Mouse (Mus musculus) hindbrain, embryonic 15.5 days (tissue): ENCODE data around the gene Elof1. TPM values are rescaled to one million over a fixed set of nuclear protein-coding genes. Genes with fewer than 3 reads are reported as not detected.
"Not testable (repeated sequence)": the region's sequence is repeated elsewhere in the genome, so short reads cannot be mapped to it uniquely, and the experiment has no call there.

ENCODE experiments used
- ATAC-seq: fragments of 200-750 bp; cut with Nextera tagmentation; 2 replicates; pipeline ENCODE4 v1.8.0; 2017; ENCODE audit warnings: low read depth, moderate number of reproducible peaks, moderate TSS enrichment; ENCODE audit not compliant: low FRiP score
- H3K27ac ChIP-seq: fragments of 300-500 bp; sonication (generic); replicated peaks from 2 replicates; pipeline ENCODE4 v1.5.1; 2015; ENCODE audit warnings: mild to moderate bottlenecking, inconsistent platforms
- H3K27me3 ChIP-seq: fragments of 300-500 bp; sonication (generic); 2 replicates; pipeline ENCODE4 v1.6.1; 2015; ENCODE audit warnings: control low read depth, inconsistent platforms
- H3K36me3 ChIP-seq: fragments of 300-500 bp; sonication (generic); 2 replicates; pipeline ENCODE4 v1.6.1; 2015; ENCODE audit warnings: control low read depth, inconsistent platforms
- H3K4me1 ChIP-seq: fragments of 300-500 bp; sonication (generic); replicated peaks from 2 replicates; pipeline ENCODE4 v1.6.1; 2015; ENCODE audit warnings: control low read depth, inconsistent platforms
- H3K4me2 ChIP-seq: fragments of 300-500 bp; sonication (generic); 2 replicates; pipeline ENCODE4 v1.6.1; 2015; ENCODE audit warnings: moderate library complexity, mild to moderate bottlenecking, inconsistent platforms
- H3K4me3 ChIP-seq: fragments of 300-500 bp; sonication (generic); 2 replicates; pipeline ENCODE4 v1.5.1; 2015; ENCODE audit warnings: mild to moderate bottlenecking, inconsistent platforms
- H3K9ac ChIP-seq: fragments of 300-500 bp; sonication (generic); 2 replicates; pipeline ENCODE4 v1.6.1; 2015; ENCODE audit warnings: inconsistent platforms
- H3K9me3 ChIP-seq: fragments of 300-500 bp; sonication (generic); 2 replicates; pipeline ENCODE4 v1.6.1; 2016; ENCODE audit warnings: control low read depth, inconsistent platforms
- WGBS: fragments of 180-500 bp; shearing (Covaris S2); methylation state at CpG from one replicate; pipeline ENCODE4 v1.1.7; 2015; 5-methylcytosine and 5-hydroxymethylcytosine counted together
- polyA plus RNA-seq: library from polyadenylated mRNA; unstranded; fragments of >200 nt; fragmentation: Nextera tagmentation; extraction: Ambion mirVana; gene quantifications from 2 replicates; pipeline ENCODE4 v1.2.1, GENCODE M21; 2015

The Elof1 gene
- polyA plus RNA-seq, 1 experiment from 2014 or later = 183 TPM

GRCm38 (mm10) chr9:22150946-22151345, 34.0 kb upstream of the Elof1 start:
- no peak overlapping the region for H3K27ac ChIP-seq
- no peaks in the 10 kb centered on the region for H3K9me3 ChIP-seq
- H3K27me3 ChIP-seq = no peaks in the 10 kb centered on the region
- no peak for ATAC-seq
- peaks cover 4% of the 10 kb centered on the region for H3K4me1 ChIP-seq
- no peak overlapping the region for H3K9ac ChIP-seq
- H3K36me3 ChIP-seq = no peaks in the 10 kb centered on the region
- H3K4me3 ChIP-seq = no peak overlapping the region
- WGBS = 84% methylated on average over 2 of the region's 2 CpGs
- no peak overlapping the region for H3K4me2 ChIP-seq

GRCm38 (mm10) chr9:22150249-22150693, 33.3 kb upstream of the Elof1 start:
- not testable (repeated sequence) for H3K4me3 ChIP-seq, H3K4me2 ChIP-seq, H3K27ac ChIP-seq, H3K27me3 ChIP-seq, H3K4me1 ChIP-seq, H3K36me3 ChIP-seq, ATAC-seq, H3K9me3 ChIP-seq, H3K9ac ChIP-seq
- 83% methylated on average over 7 of the region's 7 CpGs for WGBS

GRCm38 (mm10) chr9:22149426-22150248, 32.7 kb upstream of the Elof1 start:
- Histone ChIP-seq H3K9ac (no peak overlapping the region), H3K4me3 (no peak overlapping the region), H3K27ac (no peak overlapping the region), H3K27me3 (no peaks in the 10 kb centered on the region), H3K4me2 (no peak overlapping the region), H3K36me3 (no peaks in the 10 kb centered on the region), H3K9me3 (no peaks in the 10 kb centered on the region), H3K4me1 (no peaks in the 10 kb centered on the region)
- no peak for ATAC-seq
- WGBS = 76% methylated on average over 20 of the region's 20 CpGs

GRCm38 (mm10) chr9:22144304-22144965, 27.5 kb upstream of the Elof1 start:
- no peaks in the 10 kb centered on the region for H3K4me1 ChIP-seq
- 83% methylated on average over 8 of the region's 8 CpGs for WGBS
- no peaks in the 10 kb centered on the region for H3K36me3 ChIP-seq
- H3K9ac ChIP-seq = no peak overlapping the region
- no peak for ATAC-seq
- H3K4me2 ChIP-seq = no peak overlapping the region
- H3K9me3 ChIP-seq = no peaks in the 10 kb centered on the region
- H3K27me3 ChIP-seq = no peaks in the 10 kb centered on the region
- no peak overlapping the region for H3K27ac ChIP-seq
- no peak overlapping the region for H3K4me3 ChIP-seq

- Histone ChIP-seq H3K9ac (no peak overlapping the region), H3K27ac (no peak overlapping the region), H3K27me3 (no peaks in the 10 kb centered on the region), H3K9me3 (no peaks in the 10 kb centered on the region), H3K36me3 (no peaks in the 10 kb centered on the region), H3K4me1 (no peaks in the 10 kb centered on the region), H3K4me2 (no peak overlapping the region), H3K4me3 (no peak overlapping the region)
- WGBS = 55% methylated on average over 17 of the region's 17 CpGs
- ATAC-seq = peak; percentile 69; the same call in 1 of the 2 replicates
These were observed 26.4 kb upstream of the Elof1 start for GRCm38 (mm10) chr9:22143108-22144037.

GRCm38 (mm10) chr9:22139746-22140145, 22.8 kb upstream of the Elof1 start:
- 0 out of 2 replicates have a peak, but pooled peaks cover 3% of the 10 kb centered on the region for H3K27me3 ChIP-seq
- H3K9ac ChIP-seq = no peak overlapping the region
- ATAC-seq = no peak
- WGBS = 87% methylated on average over 5 of the region's 5 CpGs
- no peaks in the 10 kb centered on the region for H3K9me3 ChIP-seq
- no peak overlapping the region for H3K4me2 ChIP-seq
- no peaks in the 10 kb centered on the region for H3K36me3 ChIP-seq
- H3K4me1 ChIP-seq = no peaks in the 10 kb centered on the region
- no peak overlapping the region for H3K4me3 ChIP-seq
- no peak overlapping the region for H3K27ac ChIP-seq

- Histone ChIP-seq H3K36me3 (no peaks in the 10 kb centered on the region), H3K9me3 (no peaks in the 10 kb centered on the region), H3K27me3 (0 out of 2 replicates have a peak, but pooled peaks cover 3% of the 10 kb centered on the region), H3K4me3 (no peak overlapping the region), H3K27ac (no peak overlapping the region), H3K4me2 (no peak overlapping the region), H3K9ac (no peak overlapping the region), H3K4me1 (no peaks in the 10 kb centered on the region)
- ATAC-seq = no peak
- 19% methylated on average over 2 of the region's 2 CpGs for WGBS
These were observed 21.5 kb upstream of the Elof1 start for GRCm38 (mm10) chr9:22138480-22138879.

- Histone ChIP-seq H3K27ac (no peak overlapping the region), H3K9me3 (no peaks in the 10 kb centered on the region), H3K4me2 (no peak overlapping the region), H3K4me1 (no peaks in the 10 kb centered on the region), H3K27me3 (peaks cover 9% of the 10 kb centered on the region; the same call in 1 of the 2 replicates), H3K9ac (no peak overlapping the region), H3K4me3 (no peak overlapping the region), H3K36me3 (no peaks in the 10 kb centered on the region)
- 12% methylated on average over 23 of the region's 23 CpGs for WGBS
- ATAC-seq = no peak
These were observed 20.0 kb upstream of the Elof1 start for GRCm38 (mm10) chr9:22136765-22137547.

GRCm38 (mm10) chr9:22135644-22136390, 18.8 kb upstream of the Elof1 start, which contains the start of gene Acp5:
TSS of gene Acp5 (minus strand) at chr9:22135711.
- no peak within 1 kb of the TSS for H3K4me2 ChIP-seq

GRCm38 (mm10) chr9:22134988-22135643, 18.1 kb upstream of the Elof1 start:
- Histone ChIP-seq H3K4me3 (no peak overlapping the region), H3K9ac (no peak overlapping the region), H3K4me1 (peaks cover 5% of the 10 kb centered on the region; the same call in 1 of the 2 replicates), H3K27ac (no peak overlapping the region), H3K27me3 (peaks cover 26% of the 10 kb centered on the region; the same call in 1 of the 2 replicates), H3K4me2 (no peak overlapping the region), H3K36me3 (no peaks in the 10 kb centered on the region), H3K9me3 (no peaks in the 10 kb centered on the region)
- WGBS = 61% methylated on average over 9 of the region's 9 CpGs
- ATAC-seq = no peak

More at GRCm38 (mm10) chr9:22135644-22136390, 18.8 kb upstream of the Elof1 start, which contains the start of gene Acp5:
- no peak for ATAC-seq
- H3K9me3 ChIP-seq = no peaks in the 10 kb centered on the region
- H3K9ac ChIP-seq = no peak within 1 kb of the TSS
- H3K4me1 ChIP-seq = peaks cover 5% of the 10 kb centered on the region; the same call in 1 of the 2 replicates
- peaks cover 21% of the 10 kb centered on the region; the same call in 1 of the 2 replicates for H3K27me3 ChIP-seq
- H3K4me3 ChIP-seq = no peak within 1 kb of the TSS
- WGBS = 71% methylated on average over 7 of the region's 7 CpGs
- no peak within 1 kb of the TSS for H3K27ac ChIP-seq
- H3K36me3 ChIP-seq = no peaks in the 10 kb centered on the region
